Mouse (Mus musculus) G1E (cell line): Measurements from ENCODE around the gene Cfap45. TPM values are rescaled to one million over a fixed set of nuclear protein-coding genes. Genes with fewer than 3 reads are reported as not detected.
A peak's percentile ranks its signal among the peaks of the same experiment; 100 is the strongest.

Experiments
- ATAC-seq: 2 replicates; pipeline ENCODE4 v1.8.0; 2016; ENCODE audit warnings: mild to moderate bottlenecking; ENCODE audit not compliant: insufficient number of reproducible peaks, poor library complexity, low FRiP score, severe bottlenecking; ENCODE audit errors: extremely low read depth
- DNase-seq: peaks from one replicate; pipeline ENCODE4 v3.0.0; 2012; ENCODE audit warnings: low spot score
- H3K27me3 ChIP-seq: 2 replicates; pipeline ENCODE4 v1.6.1; 2012; ENCODE audit warnings: mild to moderate bottlenecking, low read length, inconsistent platforms; ENCODE audit not compliant: insufficient read depth
- H3K36me3 ChIP-seq: replicated peaks from 2 replicates; pipeline ENCODE3; 2012; ENCODE audit warnings: mild to moderate bottlenecking, inconsistent platforms
- H3K4me1 ChIP-seq: 2 replicates; pipeline ENCODE4 v1.6.1; 2012; ENCODE audit warnings: low read depth, low read length, inconsistent platforms, mixed read lengths; ENCODE audit not compliant: insufficient read depth
- H3K4me3 ChIP-seq: 2 replicates; pipeline ENCODE4 v1.5.1; 2012; ENCODE audit warnings: low read depth, mild to moderate bottlenecking, inconsistent platforms, low read length, moderate library complexity, mixed read lengths
- H3K9me3 ChIP-seq: replicated peaks from 2 replicates; pipeline ENCODE4 v1.6.1; 2012; ENCODE audit warnings: inconsistent platforms
- CTCF ChIP-seq: IDR thresholded peaks from 2 replicates; pipeline ENCODE4 v1.5.1; 2012; ENCODE audit warnings: low read depth, low read length, inconsistent platforms, mixed read lengths
- GATA1 ChIP-seq: IDR thresholded peaks from 2 replicates; pipeline ENCODE4 v1.6.1; 2012; ENCODE audit warnings: borderline replicate concordance, low read length, inconsistent platforms, mixed read lengths
- GATA2 ChIP-seq: IDR thresholded peaks from 2 replicates; pipeline ENCODE4 v1.6.1; 2012; ENCODE audit warnings: low read depth, low read length, inconsistent platforms, borderline replicate concordance
- POLR2AphosphoS5 ChIP-seq: IDR thresholded peaks from 2 replicates; pipeline ENCODE4 v1.6.1; 2012; ENCODE audit warnings: low read depth, low read length, inconsistent platforms; ENCODE audit not compliant: insufficient replicate concordance
- TAL1 ChIP-seq: conservative IDR thresholded peaks from 2 replicates; pipeline ENCODE4 v1.6.1; 2012; ENCODE audit warnings: low read depth, low read length, inconsistent platforms, mixed read lengths
- polyA plus RNA-seq: library from polyadenylated mRNA; stranded (reverse); fragments of >175 nt; gene quantifications from 2 replicates; pipeline ENCODE4 v1.2.3, GENCODE M21; 2012
- total RNA-seq, 2 experiments: library from RNA; stranded (forward) in 1 of 2; stranded (reverse) in 1 of 2; fragments of 200-1000 nt in 1 of 2; fragments of >200 nt in 1 of 2; fragmentation: Nextera tagmentation in 1 of 2; gene quantifications; 2 replicates each; pipeline ENCODE4 v1.2.3; 2014 to 2017

The Cfap45 gene
- total and polyA plus RNA-seq, 3 experiments = 0.33 to 4.6 TPM; not detected in 1

- DNase-seq = no peak
- peaks cover 14% of the 10 kb centered on the region for H3K27me3 ChIP-seq
- no peaks in the 10 kb centered on the region for H3K9me3 ChIP-seq
- TF ChIP-seq GATA1 (no peak), TAL1 (no peak), POLR2AphosphoS5 (no peak), GATA2 (no peak), CTCF (no peak)
- H3K36me3 ChIP-seq = no peaks in the 10 kb centered on the region
- ATAC-seq = no peak
- peaks cover 6% of the 10 kb centered on the region for H3K4me1 ChIP-seq
- no peak overlapping the region for H3K4me3 ChIP-seq
Observed at GRCm38 (mm10) chr1:172525027-172525764, 4.6 kb downstream of the Cfap45 start.

- no peak for DNase-seq
- H3K27me3 ChIP-seq = peaks cover 14% of the 10 kb centered on the region
- TF ChIP-seq CTCF (no peak), TAL1 (no peak), POLR2AphosphoS5 (no peak), GATA2 (no peak), GATA1 (no peak)
Observed at GRCm38 (mm10) chr1:172525971-172526370, 5.4 kb downstream of the Cfap45 start.

DNA sequence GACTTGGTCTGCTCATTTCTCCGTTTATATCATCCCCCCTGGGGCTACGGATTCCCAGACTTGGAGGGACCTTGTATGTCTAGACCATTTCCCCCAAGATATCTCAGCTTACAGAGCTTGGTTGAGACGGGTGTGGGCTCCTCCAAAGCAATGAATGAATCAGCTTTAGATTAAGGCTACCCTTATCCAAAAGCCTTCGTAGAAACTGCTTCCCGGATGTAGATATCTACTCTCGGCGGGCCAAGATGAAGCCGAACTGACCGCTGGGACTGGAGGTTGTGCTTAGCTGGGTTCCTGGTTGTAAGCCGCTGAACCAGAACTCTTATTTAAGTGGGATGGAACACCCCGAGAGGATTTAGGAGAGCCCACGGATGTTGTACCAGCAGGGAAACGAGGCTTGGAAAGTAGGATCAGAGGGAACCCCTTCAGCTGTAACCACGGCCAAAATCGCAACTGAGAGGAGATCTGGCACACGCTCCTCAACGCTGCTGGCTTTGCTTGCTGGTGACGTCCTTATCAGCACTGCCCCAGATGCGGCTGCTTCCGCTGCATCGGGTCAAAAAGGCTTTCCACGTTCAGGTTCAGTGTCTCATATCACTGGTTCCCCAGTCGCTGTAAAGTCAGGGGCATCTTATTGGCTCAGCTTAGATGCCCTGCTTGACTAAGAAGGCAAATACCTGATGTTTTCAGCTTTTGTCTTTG, 5.9 kb downstream of the Cfap45 start:
- DNase-seq (no peak), ATAC-seq (peak; percentile 87)
- Histone ChIP-seq H3K4me1 (0 out of 2 replicates have a peak, but pooled peaks cover 2% of the 10 kb centered on the region), H3K4me3 (no peak overlapping the region), H3K36me3 (no peaks in the 10 kb centered on the region), H3K27me3 (peaks cover 14% of the 10 kb centered on the region), H3K9me3 (no peaks in the 10 kb centered on the region)
- no peak for TF ChIP-seq POLR2AphosphoS5
- TF ChIP-seq CTCF = no peak
- no peak for TF ChIP-seq GATA1
- TF ChIP-seq TAL1 = no peak
- TF ChIP-seq GATA2 = no peak

More at GRCm38 (mm10) chr1:172525971-172526370, 5.4 kb downstream of the Cfap45 start:
- H3K36me3 ChIP-seq = no peaks in the 10 kb centered on the region
- 0 out of 2 replicates have a peak, but pooled peaks cover 2% of the 10 kb centered on the region for H3K4me1 ChIP-seq
- H3K4me3 ChIP-seq = no peak overlapping the region
- ATAC-seq = no peak
- no peaks in the 10 kb centered on the region for H3K9me3 ChIP-seq

- TF ChIP-seq TAL1 = no peak
- TF ChIP-seq GATA2 = no peak
- TF ChIP-seq POLR2AphosphoS5 = no peak
Observed at GRCm38 (mm10) chr1:172527431-172527830, 6.8 kb downstream of the Cfap45 start.

GRCm38 (mm10) chr1:172528701-172529100, 8.1 kb downstream of the Cfap45 start:
- DNase-seq (peak; percentile 28), ATAC-seq (peak; percentile 37; the same call in 1 of the 2 replicates)
- Histone ChIP-seq H3K27me3 (peaks cover 12% of the 10 kb centered on the region), H3K4me1 (0 out of 2 replicates have a peak, but pooled peaks cover 2% of the 10 kb centered on the region), H3K9me3 (no peaks in the 10 kb centered on the region), H3K4me3 (no peak overlapping the region), H3K36me3 (no peaks in the 10 kb centered on the region)
- TF ChIP-seq CTCF = peak; percentile 36
- TF ChIP-seq POLR2AphosphoS5 = no peak

More at GRCm38 (mm10) chr1:172527431-172527830, 6.8 kb downstream of the Cfap45 start:
- ATAC-seq (no peak), DNase-seq (no peak)
- H3K36me3 ChIP-seq = no peaks in the 10 kb centered on the region
- H3K4me1 ChIP-seq = 0 out of 2 replicates have a peak, but pooled peaks cover 2% of the 10 kb centered on the region
- H3K4me3 ChIP-seq = no peak overlapping the region
- peaks cover 14% of the 10 kb centered on the region for H3K27me3 ChIP-seq
- no peaks in the 10 kb centered on the region for H3K9me3 ChIP-seq

DNA sequence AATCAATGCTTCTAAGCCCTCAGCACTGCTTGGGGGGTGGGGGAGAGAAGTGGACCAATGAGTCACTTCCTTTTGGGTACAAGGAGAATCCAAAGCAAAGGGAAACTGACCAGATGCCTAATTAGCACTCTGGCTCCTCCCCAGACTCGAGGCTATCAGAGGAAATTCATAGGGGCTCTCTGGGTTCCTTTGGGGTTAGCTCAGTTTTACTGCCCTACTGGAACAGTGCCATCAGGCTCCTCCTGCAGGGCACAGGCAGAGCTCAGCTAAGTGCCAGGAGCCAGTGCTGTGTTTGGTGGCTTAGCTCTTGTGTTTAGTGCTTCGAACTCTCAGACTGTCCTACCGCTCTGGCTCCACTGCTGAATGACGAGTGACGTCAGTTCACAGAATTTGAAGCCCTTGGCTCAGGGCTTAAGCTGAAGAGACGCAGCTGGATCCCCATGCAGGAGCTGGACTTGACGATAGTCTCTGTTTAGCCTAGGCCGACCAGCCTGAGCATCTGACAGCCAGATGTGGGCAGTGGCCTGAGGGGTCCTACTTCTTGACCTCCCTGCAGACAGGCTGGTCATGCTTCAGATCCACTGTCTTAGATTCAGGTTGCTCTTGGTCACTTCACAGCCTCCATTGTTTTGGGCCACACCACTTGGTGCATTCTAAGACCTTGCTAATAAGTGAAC, 10.1 kb downstream of the Cfap45 start:
- DNase-seq = no peak
- TF ChIP-seq GATA1 (no peak), POLR2AphosphoS5 (no peak), GATA2 (no peak), TAL1 (no peak), CTCF (no peak)
- Histone ChIP-seq H3K27me3 (peaks cover 11% of the 10 kb centered on the region), H3K4me3 (no peak overlapping the region), H3K4me1 (0 out of 2 replicates have a peak, but pooled peaks cover 2% of the 10 kb centered on the region), H3K9me3 (no peaks in the 10 kb centered on the region), H3K36me3 (no peaks in the 10 kb centered on the region)
- no peak for ATAC-seq
